7 mouse cellular contexts compared by ENCODE assay signal in genomic region chr11:19014113-19014440, GRCm38 (mm10). TPM values are rescaled to one million over a fixed set of nuclear protein-coding genes. Genes with fewer than 3 reads are reported as not detected.
DNase-seq lines count a peak whose midpoint lies in the region; ATAC-seq and TF ChIP-seq lines count a peak whose summit lies in the region.

No protein-coding gene starts in this region.

- H3K4me3 ChIP-seq in megakaryocyte, embryonic 14.5 days (replicated peaks): peak overlapping the region; percentile 93
- peak overlapping the region; percentile 78 for H3K4me3 ChIP-seq in forebrain, embryonic 15.5 days
- peak overlapping the region; percentile 58 for H3K4me3 ChIP-seq in limb, embryonic 13.5 days
- peak overlapping the region; percentile 56 for H3K4me3 ChIP-seq in small intestine, adult 2 months (ENCODE audit: low read depth, low read length)

- no peaks in the 10 kb centered on the region for H3K27me3 ChIP-seq in megakaryocyte, embryonic 14.5 days (replicated peaks)
- peaks cover 28% of the 10 kb centered on the region for H3K27me3 ChIP-seq in forebrain, embryonic 15.5 days
- peaks cover 85% of the 10 kb centered on the region for H3K27me3 ChIP-seq in limb, embryonic 13.5 days
- H3K27me3 ChIP-seq in small intestine, adult 2 months (ENCODE audit: control insufficient read depth, insufficient read depth, low read length): peaks cover 15% of the 10 kb centered on the region

- 26% methylated on average over 12 of the region's 12 CpGs for WGBS in forebrain, embryonic 15.5 days
- WGBS in limb, embryonic 13.5 days: 9% methylated on average over 12 of the region's 12 CpGs
- WGBS in small intestine, adult 2 months: 46% methylated on average over 12 of the region's 12 CpGs

- DNase-seq in thymus, postnatal 10 days (ENCODE audit: low spot score in 2 of 2): no peak
- no peak for DNase-seq in urinary bladder, postnatal 14 days (ENCODE audit: low spot score)

- ATAC-seq in megakaryocyte, adult 5-6 weeks (ENCODE audit: poor library complexity, severe bottlenecking): no peak
- ATAC-seq in forebrain, embryonic 15.5 days (replicated peaks): no peak
- no peak for ATAC-seq in limb, embryonic 13.5 days (ENCODE audit: low FRiP score, low read depth)

- no peak overlapping the region for H3K27ac ChIP-seq in forebrain, embryonic 15.5 days (replicated peaks)
- no peak overlapping the region for H3K27ac ChIP-seq in limb, embryonic 13.5 days
- 0 out of 2 replicates have a peak overlapping the region, but pooled peaks have one; percentile 39 for H3K27ac ChIP-seq in small intestine, adult 2 months (ENCODE audit: insufficient read depth, low read depth, low read length)

- peaks cover 70% of the 10 kb centered on the region for H3K36me3 ChIP-seq in megakaryocyte, embryonic 14.5 days (replicated peaks; ENCODE audit: low read length)
- no peaks in the 10 kb centered on the region for H3K36me3 ChIP-seq in forebrain, embryonic 15.5 days
- H3K36me3 ChIP-seq in limb, embryonic 13.5 days: no peaks in the 10 kb centered on the region
- no peaks in the 10 kb centered on the region for H3K36me3 ChIP-seq in small intestine, adult 2 months (ENCODE audit: control insufficient read depth, insufficient read depth, low read length)

- TF ChIP-seq POLR2A in small intestine, adult 2 months (IDR thresholded peaks at IDR 0.05; ENCODE audit: low read depth, low read length): no peak

- H3K4me2 ChIP-seq in forebrain, embryonic 15.5 days (replicated peaks): peak overlapping the region; percentile 98
- H3K4me2 ChIP-seq in limb, embryonic 13.5 days (replicated peaks): peak overlapping the region; percentile 70

- no peak overlapping the region for H3K9ac ChIP-seq in forebrain, embryonic 15.5 days (replicated peaks)
- H3K9ac ChIP-seq in limb, embryonic 13.5 days: peak overlapping the region; percentile 64

- no peaks in the 10 kb centered on the region for H3K9me3 ChIP-seq in megakaryocyte, embryonic 14.5 days
- no peaks in the 10 kb centered on the region for H3K9me3 ChIP-seq in forebrain, embryonic 15.5 days
- no peaks in the 10 kb centered on the region for H3K9me3 ChIP-seq in limb, embryonic 13.5 days

- H3K4me1 ChIP-seq in megakaryocyte, embryonic 14.5 days: peaks cover 41% of the 10 kb centered on the region
- peaks cover 50% of the 10 kb centered on the region for H3K4me1 ChIP-seq in forebrain, embryonic 15.5 days
- H3K4me1 ChIP-seq in limb, embryonic 13.5 days: peaks cover 11% of the 10 kb centered on the region
- H3K4me1 ChIP-seq in small intestine, adult 2 months (ENCODE audit: control insufficient read depth, insufficient read depth, insufficient read length, low read length): no peaks in the 10 kb centered on the region; the same call in 1 of the 2 replicates

- TF ChIP-seq CTCF in small intestine, adult 2 months (IDR thresholded peaks at IDR 0.05; ENCODE audit: extremely low read depth, insufficient read length, insufficient replicate concordance, low read depth, low read length): no peak

RNA-seq across cellular contexts. Expression of gene Meis1, which starts 4.7 kb away (rescaled TPM):
- polyA plus RNA-seq in megakaryocyte, embryonic 14.5 days (2012; ENCODE audit: insufficient read depth, low replicate concordance): 121 and 264 TPM in 2 replicates
- total RNA-seq in megakaryocyte, adult 5-6 weeks (2015): 3.3 and 4.2 TPM in 2 replicates
- 5.9 and 6.0 TPM in 2 replicates for total RNA-seq in megakaryocyte, adult 5-6 weeks (2017)
- 29.4 and 29.7 TPM in 2 replicates for polyA plus RNA-seq in forebrain, embryonic 15.5 days (2015; fragmentation: Nextera tagmentation; extraction: Ambion mirVana)
- 20.9 and 24.5 TPM in 2 replicates for polyA plus RNA-seq in limb, embryonic 13.5 days (2015; fragmentation: Nextera tagmentation; extraction: Ambion mirVana)
- polyA plus RNA-seq in small intestine, adult 2 months (2012; rRNA removed): 3.4 and 4.0 TPM in 2 replicates
